Mouse (Mus musculus) MEL (cell line): ENCODE measurements around the gene Usp36. TPM values are rescaled to one million over a fixed set of nuclear protein-coding genes. Genes with fewer than 3 reads are reported as not detected.

Experiments used
- DNase-seq: peaks from one replicate; pipeline ENCODE4 v3.0.0; 2011; ENCODE audit warnings: low read depth, low spot score
- H3K27ac ChIP-seq: 2 replicates; pipeline ENCODE4 v1.5.1; 2012; ENCODE audit warnings: low read depth, mild to moderate bottlenecking, control low read depth, low read length, moderate library complexity; ENCODE audit not compliant: control insufficient read depth
- H3K27me3 ChIP-seq, 2 experiments: fragments of 150-350 bp in 1 of 2; sonication (generic) in 1 of 2; 2 replicates each; pipeline ENCODE4 v1.6.1; 2012; ENCODE audit warnings: low read length in 2 of 2, mild to moderate bottlenecking in 2 of 2, improper control_type of control experiment in 1 of 2, moderate library complexity in 1 of 2; ENCODE audit not compliant: insufficient read depth in 2 of 2, control insufficient read depth in 1 of 2
- H3K36me3 ChIP-seq, 2 experiments: 2 replicates each; pipeline ENCODE4 v1.6.1; 2012 to 2014; ENCODE audit warnings: low read length in 2 of 2, improper control_type of control experiment in 1 of 2, inconsistent platforms in 1 of 2, mild to moderate bottlenecking in 1 of 2; ENCODE audit not compliant: insufficient read depth in 2 of 2, control insufficient read depth in 1 of 2
- H3K4me1 ChIP-seq, 2 experiments: fragments of 150-350 bp in 1 of 2; sonication (generic) in 1 of 2; 2 replicates each; pipeline ENCODE4 v1.6.1; 2012; ENCODE audit warnings: low read length in 2 of 2, improper control_type of control experiment in 1 of 2, mild to moderate bottlenecking in 1 of 2; ENCODE audit not compliant: insufficient read depth in 2 of 2, control insufficient read depth in 1 of 2
- H3K4me3 ChIP-seq, 2 experiments: fragments of 150-350 bp in 1 of 2; sonication (generic) in 1 of 2; 2 replicates each; pipeline ENCODE4 v1.5.1; 2012; ENCODE audit warnings: low read depth in 2 of 2, low read length in 2 of 2, mild to moderate bottlenecking in 2 of 2, moderate library complexity in 2 of 2, control low read depth in 1 of 2, improper control_type of control experiment in 1 of 2; ENCODE audit not compliant: control insufficient read depth in 1 of 2, insufficient read depth in 1 of 2
- H3K79me2 ChIP-seq: 2 replicates; pipeline ENCODE4 v1.6.1; 2012; ENCODE audit warnings: mild to moderate bottlenecking, low read length, moderate library complexity; ENCODE audit not compliant: control insufficient read depth, poor library complexity, insufficient read depth
- H3K9ac ChIP-seq: 2 replicates; pipeline ENCODE4 v1.6.1; 2012; ENCODE audit warnings: low read depth, mild to moderate bottlenecking, control low read depth, low read length, moderate library complexity; ENCODE audit not compliant: control insufficient read depth, poor library complexity, severe bottlenecking
- H3K9me3 ChIP-seq: fragments of 150-350 bp; sonication (generic); replicated peaks from 2 replicates; pipeline ENCODE4 v1.6.1; 2012; ENCODE audit warnings: mild to moderate bottlenecking, low read length, improper control_type of control experiment, moderate library complexity; ENCODE audit not compliant: insufficient read depth
- CHD2 ChIP-seq: IDR thresholded peaks from 2 replicates; pipeline ENCODE4 v1.6.1; 2011; ENCODE audit warnings: low read length, improper control_type of control experiment
- CTCF ChIP-seq, 3 experiments: IDR thresholded peaks in 2 of 3; conservative IDR thresholded peaks in 1 of 3; 2 replicates each; pipeline ENCODE4 v1.5.1; 2011 to 2012; ENCODE audit warnings: low read length in 3 of 3, low read depth in 2 of 3, mild to moderate bottlenecking in 2 of 3, improper control_type of control experiment in 1 of 3, inconsistent platforms in 1 of 3, mixed read lengths in 1 of 3, moderate library complexity in 1 of 3; ENCODE audit not compliant: control insufficient read depth in 1 of 3, insufficient read depth in 1 of 3, poor library complexity in 1 of 3, severe bottlenecking in 1 of 3
- E2F4 ChIP-seq: IDR thresholded peaks from 2 replicates; pipeline ENCODE4 v1.6.1; 2011; ENCODE audit warnings: low read depth, low read length, improper control_type of control experiment, borderline replicate concordance
- ELF1 ChIP-seq: IDR thresholded peaks from 2 replicates; pipeline ENCODE4 v1.6.1; 2014; ENCODE audit warnings: low read depth, mild to moderate bottlenecking, inconsistent platforms, low read length, improper control_type of control experiment, moderate library complexity
- ETS1 ChIP-seq: IDR thresholded peaks from 2 replicates; pipeline ENCODE4 v1.6.1; 2012; ENCODE audit warnings: low read depth, mild to moderate bottlenecking, inconsistent platforms, low read length, improper control_type of control experiment, moderate library complexity
- HCFC1 ChIP-seq: IDR thresholded peaks from 2 replicates; pipeline ENCODE4 v1.6.1; 2012; ENCODE audit warnings: low read depth, mild to moderate bottlenecking, inconsistent platforms, low read length, improper control_type of control experiment, moderate library complexity
- JUND ChIP-seq: IDR thresholded peaks from 2 replicates; pipeline ENCODE4 v1.6.1; 2011; ENCODE audit warnings: low read depth, mild to moderate bottlenecking, improper control_type of control experiment, low read length
- MAZ ChIP-seq: IDR thresholded peaks from 2 replicates; pipeline ENCODE4 v1.6.1; 2012; ENCODE audit warnings: low read depth, mild to moderate bottlenecking, inconsistent platforms, low read length, improper control_type of control experiment
- MEF2A ChIP-seq: IDR thresholded peaks from 2 replicates; pipeline ENCODE4 v1.6.1; 2014; ENCODE audit warnings: low read depth, mild to moderate bottlenecking, inconsistent platforms, low read length, improper control_type of control experiment; ENCODE audit not compliant: poor library complexity, insufficient replicate concordance, severe bottlenecking; ENCODE audit errors: extremely low read depth
- MXI1 ChIP-seq: IDR thresholded peaks from 2 replicates; pipeline ENCODE4 v1.6.1; 2011; ENCODE audit warnings: mild to moderate bottlenecking, low read depth, low read length, improper control_type of control experiment
- MYB ChIP-seq: IDR thresholded peaks from 2 replicates; pipeline ENCODE4 v1.6.1; 2011; ENCODE audit warnings: mild to moderate bottlenecking, low read depth, low read length, improper control_type of control experiment
- MYC ChIP-seq: IDR thresholded peaks from 2 replicates; pipeline ENCODE4 v1.6.1; 2011; ENCODE audit warnings: low read depth, mild to moderate bottlenecking, low read length, improper control_type of control experiment, moderate library complexity
- NELFE ChIP-seq: IDR thresholded peaks from 2 replicates; pipeline ENCODE4 v1.6.1; 2011; ENCODE audit warnings: low read depth, low read length, improper control_type of control experiment
- POLR2A ChIP-seq, 2 experiments: IDR thresholded peaks; 2 replicates each; pipeline ENCODE4 v1.6.1; 2011 to 2012; ENCODE audit warnings: low read length in 2 of 2, mild to moderate bottlenecking in 2 of 2, control low read depth in 1 of 2, improper control_type of control experiment in 1 of 2, low read depth in 1 of 2, moderate library complexity in 1 of 2; ENCODE audit not compliant: control insufficient read depth in 1 of 2, insufficient read depth in 1 of 2, poor library complexity in 1 of 2
- POLR2AphosphoS2 ChIP-seq: IDR thresholded peaks from 2 replicates; pipeline ENCODE4 v1.6.1; 2011; ENCODE audit warnings: low read length, improper control_type of control experiment
- RAD21 ChIP-seq: IDR thresholded peaks from 2 replicates; pipeline ENCODE4 v1.6.1; 2011; ENCODE audit warnings: mild to moderate bottlenecking, low read depth, low read length, improper control_type of control experiment
- RCOR1 ChIP-seq: IDR thresholded peaks from 2 replicates; pipeline ENCODE4 v1.6.1; 2012; ENCODE audit warnings: low read depth, mild to moderate bottlenecking, inconsistent platforms, low read length, improper control_type of control experiment
- SIN3A ChIP-seq: IDR thresholded peaks from 2 replicates; pipeline ENCODE4 v1.6.1; 2012; ENCODE audit warnings: low read length, improper control_type of control experiment, inconsistent platforms
- USF1 ChIP-seq: IDR thresholded peaks from 2 replicates; pipeline ENCODE4 v1.6.1; 2014; ENCODE audit warnings: low read depth, mild to moderate bottlenecking, inconsistent platforms, low read length, improper control_type of control experiment, moderate library complexity
- ZC3H11A ChIP-seq: IDR thresholded peaks from 2 replicates; pipeline ENCODE4 v1.6.1; 2012; ENCODE audit warnings: low read depth, mild to moderate bottlenecking, inconsistent platforms, low read length, improper control_type of control experiment
- polyA plus RNA-seq, 2 experiments: library from polyadenylated mRNA; stranded (reverse) in 1 of 2; unstranded in 1 of 2; fragments of >175 nt in 1 of 2; fragments of >200 nt in 1 of 2; gene quantifications; 2 replicates each; pipeline versions ENCODE4 v1.2.1 to v1.2.4; 2012; ENCODE audit warnings: low replicate concordance in 2 of 2, low read depth in 1 of 2; ENCODE audit not compliant: insufficient read length in 2 of 2, insufficient read depth in 1 of 2, missing spikeins in 1 of 2
- total RNA-seq: library from RNA; depleted of rRNA; stranded (reverse); fragments of 300-350 nt; gene quantifications from 2 replicates; pipeline ENCODE4 v1.2.3, GENCODE M21; 2012; rRNA removed

Gene Usp36
- total and polyA plus RNA-seq, 3 experiments, result 24.8 to 89.6 (median 50.7) TPM

DNA sequence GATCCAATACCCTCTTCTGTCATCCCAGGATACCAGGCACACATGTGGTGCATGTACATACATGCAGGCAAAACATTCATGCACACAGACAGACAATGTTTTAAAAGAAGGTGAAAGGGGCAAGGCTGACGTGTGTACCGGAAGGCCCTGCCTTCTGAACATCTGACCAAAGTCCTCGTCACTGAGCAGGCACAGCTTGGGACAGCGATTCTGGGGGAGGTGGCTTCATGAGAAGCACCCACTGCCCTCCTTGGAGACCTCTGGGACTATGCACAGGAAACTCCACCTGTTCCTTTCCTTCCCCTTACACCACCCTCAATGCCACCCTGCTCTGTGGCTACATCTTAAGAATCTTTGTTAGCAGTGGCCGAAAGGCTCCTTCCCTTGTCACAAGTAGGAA, 79.1 kb downstream of the Usp36 start:
- H3K9ac ChIP-seq, result no peak overlapping the region
- no peak overlapping the region for H3K4me3 ChIP-seq
- no peak for DNase-seq
- peaks cover 2 to 21% of the 10 kb centered on the region in 2 experiments for H3K4me1 ChIP-seq
- no peaks in the 10 kb centered on the region for H3K27me3 ChIP-seq
- no peak overlapping the region for H3K27ac ChIP-seq
- peaks cover 0 to 10% of the 10 kb centered on the region in 2 experiments; a peak in 2 of 4 replicates for H3K36me3 ChIP-seq
- no peaks in the 10 kb centered on the region for H3K79me2 ChIP-seq
- H3K9me3 ChIP-seq, result no peaks in the 10 kb centered on the region
- TF ChIP-seq ELF1 (no peak), CHD2 (no peak), ZC3H11A (no peak), E2F4 (no peak), MXI1 (no peak), MYC (no peak), MYB (no peak), SIN3A (no peak), HCFC1 (no peak)
- TF ChIP-seq, all 39 proteins: peak for 0

DNA sequence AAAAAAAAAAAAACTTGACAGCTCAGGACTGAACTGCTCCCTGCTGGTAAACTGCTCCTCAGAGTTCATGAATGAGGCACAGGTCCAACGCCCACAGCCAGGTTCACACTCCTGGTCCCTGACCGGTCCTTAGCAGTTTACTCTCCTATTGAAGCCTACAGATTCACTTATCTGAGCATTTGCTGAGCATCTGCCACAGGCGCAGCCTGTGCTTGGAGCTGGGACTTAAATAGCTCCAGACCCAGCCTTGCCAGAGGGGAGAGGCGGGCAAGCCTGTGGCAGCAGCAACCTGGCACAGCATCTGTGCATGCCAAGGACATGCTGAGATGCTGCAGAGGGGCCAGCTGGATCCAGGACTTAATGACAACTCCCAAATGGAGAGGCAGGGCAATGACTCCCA, 79.9 kb downstream of the Usp36 start:
- Histone ChIP-seq H3K9me3 (no peaks in the 10 kb centered on the region), H3K27ac (no peak overlapping the region), H3K4me3 (no peak overlapping the region), H3K27me3 (no peaks in the 10 kb centered on the region), H3K9ac (no peak overlapping the region), H3K79me2 (no peaks in the 10 kb centered on the region), H3K4me1 (peaks cover 2 to 21% of the 10 kb centered on the region in 2 experiments), H3K36me3 (peaks cover 0 to 10% of the 10 kb centered on the region in 2 experiments; a peak in 2 of 4 replicates)
- TF ChIP-seq ETS1, result no peak
- TF ChIP-seq JUND, result no peak
- TF ChIP-seq POLR2A (IDR thresholded peaks at IDR 0.05; ENCODE audit: control insufficient read depth in 1 of 2, insufficient read depth in 1 of 2, low read depth in 1 of 2, low read length in 2 of 2, poor library complexity in 1 of 2), result no peak
- TF ChIP-seq CTCF (IDR thresholded peaks at IDR 0.05 in 2 of 3, conservative IDR thresholded peaks at IDR 0.05 in 1 of 3; ENCODE audit: control insufficient read depth in 1 of 3, insufficient read depth in 1 of 3, low read depth in 2 of 3, low read length in 3 of 3, poor library complexity in 1 of 3, severe bottlenecking in 1 of 3), result no peak
- no peak for TF ChIP-seq ZC3H11A
- no peak for TF ChIP-seq RCOR1
- TF ChIP-seq MEF2A, result no peak
- no peak for TF ChIP-seq MXI1
- no peak for TF ChIP-seq USF1
- TF ChIP-seq POLR2AphosphoS2, result no peak
- no peak for TF ChIP-seq NELFE
- no peak for TF ChIP-seq MAZ
- no peak for TF ChIP-seq RAD21
- DNase-seq, result no peak

Other genes with a start within 250 kb of the Usp36 start
- under 0.01 and 0.04 TPM in 2 replicates for gene Dnah17, start 159.6 kb downstream of the Usp36 start, total RNA-seq
- under 1 TPM in 1 of 2 experiments, not detected in 1; 0.21 TPM for gene Dnah17, start 159.6 kb downstream of the Usp36 start, polyA plus RNA-seq
- 12.0 and 13.6 TPM in 2 replicates for gene Cyth1, start 41.7 kb downstream of the Usp36 start, total RNA-seq
- gene Cyth1, start 41.7 kb downstream of the Usp36 start, polyA plus RNA-seq, result 10 to 100 TPM in 1 of 2 experiments, not detected in 1; 13.2 TPM
- not detected in 2 replicates for gene Cep295nl, start 52.3 kb upstream of the Usp36 start, total RNA-seq
- gene Cep295nl, start 52.3 kb upstream of the Usp36 start, polyA plus RNA-seq, result not detected
- gene Timp2, start 65.5 kb upstream of the Usp36 start, total RNA-seq, result not detected in 2 replicates
- gene Timp2, start 65.5 kb upstream of the Usp36 start, polyA plus RNA-seq, result not detected
- 1.4 and 3.0 TPM in 2 replicates for gene Lgals3bp, start 111.8 kb upstream of the Usp36 start, total RNA-seq
- gene Lgals3bp, start 111.8 kb upstream of the Usp36 start, polyA plus RNA-seq, result 10 to 100 TPM in 1 of 2 experiments, not detected in 1; 18.3 TPM
- gene Cant1, start 128.8 kb upstream of the Usp36 start, total RNA-seq, result 25.8 and 26.0 TPM in 2 replicates
- gene Cant1, start 128.8 kb upstream of the Usp36 start, polyA plus RNA-seq, result 100 to 1,000 TPM in 1 of 2 experiments, 10 to 100 TPM in 1; 34.4 to 145 TPM
- gene C1qtnf1, start 138.0 kb upstream of the Usp36 start, total RNA-seq, result 0.07 and 0.27 TPM in 2 replicates
- gene C1qtnf1, start 138.0 kb upstream of the Usp36 start, polyA plus RNA-seq, result under 1 TPM in 1 of 2 experiments, not detected in 1; 0.72 TPM
- 15.3 and 19.7 TPM in 2 replicates for gene Engase, start 186.6 kb upstream of the Usp36 start, total RNA-seq
- gene Engase, start 186.6 kb upstream of the Usp36 start, polyA plus RNA-seq, result 10 to 100 TPM in 1 of 2 experiments, not detected in 1; 23.5 TPM